Mouse (Mus musculus) hindbrain, embryonic 16.5 days (tissue): Measurements from ENCODE around the gene Mboat1. TPM values are rescaled to one million over a fixed set of nuclear protein-coding genes. Genes with fewer than 3 reads are reported as not detected.

ENCODE experiments used
- ATAC-seq: fragments of 200-750 bp; cut with Nextera tagmentation; 2 replicates; pipeline ENCODE4 v1.8.0; 2017; ENCODE audit warnings: moderate TSS enrichment, moderate library complexity
- H3K27ac ChIP-seq: fragments of 300-500 bp; sonication (generic); 2 replicates; pipeline ENCODE4 v1.5.1; 2014; ENCODE audit warnings: low read depth, mild to moderate bottlenecking, control low read depth, low read length, moderate library complexity
- H3K27me3 ChIP-seq: fragments of 300-500 bp; sonication (generic); replicated peaks from 2 replicates; pipeline ENCODE4 v1.6.1; 2014; ENCODE audit warnings: low read length; ENCODE audit not compliant: control insufficient read depth, insufficient read depth
- H3K36me3 ChIP-seq: fragments of 300-500 bp; sonication (generic); 2 replicates; pipeline ENCODE4 v1.6.1; 2014; ENCODE audit warnings: mild to moderate bottlenecking, low read length, moderate library complexity, mixed read lengths; ENCODE audit not compliant: control insufficient read depth, insufficient read depth
- H3K4me1 ChIP-seq: fragments of 300-500 bp; sonication (generic); 2 replicates; pipeline ENCODE4 v1.6.1; 2014; ENCODE audit warnings: low read depth, low read length; ENCODE audit not compliant: control insufficient read depth, insufficient read depth
- H3K4me2 ChIP-seq: fragments of 300-500 bp; sonication (generic); 2 replicates; pipeline ENCODE4 v1.6.1; 2014; ENCODE audit warnings: mild to moderate bottlenecking, low read length, control low read depth, moderate library complexity
- H3K4me3 ChIP-seq: fragments of 300-500 bp; sonication (generic); 2 replicates; pipeline ENCODE4 v1.5.1; 2014; ENCODE audit warnings: mild to moderate bottlenecking, low read length, control low read depth, moderate library complexity
- H3K9ac ChIP-seq: fragments of 300-500 bp; sonication (generic); 2 replicates; pipeline ENCODE4 v1.6.1; 2014; ENCODE audit warnings: low read depth, mild to moderate bottlenecking, control low read depth, low read length, moderate library complexity
- H3K9me3 ChIP-seq: fragments of 300-500 bp; sonication (generic); 2 replicates; pipeline ENCODE4 v1.6.1; 2014; ENCODE audit warnings: mild to moderate bottlenecking, low read length, moderate library complexity; ENCODE audit not compliant: control insufficient read depth
- WGBS: fragments of 180-500 bp; shearing (Covaris S2); extraction: QIAGEN DNeasy Blood & Tissue Kit; methylation state at CpG from one replicate; pipeline ENCODE4 v1.1.7; 2014; 5-methylcytosine and 5-hydroxymethylcytosine counted together
- polyA plus RNA-seq: library from polyadenylated mRNA; unstranded; fragments of >200 nt; fragmentation: Nextera tagmentation; extraction: Ambion mirVana; gene quantifications from 2 replicates; pipeline ENCODE4 v1.2.1, GENCODE M21; 2015

Gene Mboat1
- polyA plus RNA-seq, 1 experiment from 2014 or later: 2.6 TPM

DNA sequence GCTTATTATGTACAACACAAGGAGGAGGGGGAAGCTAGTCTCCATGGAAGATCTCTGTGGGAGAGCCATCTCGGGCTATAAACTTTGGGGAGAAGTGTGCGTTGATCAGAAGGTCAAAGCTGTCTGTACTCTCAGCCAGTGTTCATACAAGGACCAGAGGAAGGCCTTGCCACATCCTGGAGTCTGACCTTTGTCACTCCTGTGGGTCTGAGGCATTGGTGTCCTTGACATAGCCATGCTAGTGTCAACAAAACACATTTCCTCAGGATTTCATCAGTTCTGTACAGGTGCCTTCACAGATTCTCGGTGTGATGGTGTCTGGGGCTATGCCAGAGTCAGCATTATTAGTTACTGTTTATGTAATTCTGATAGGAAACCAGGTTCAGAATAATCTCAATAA lies 115.1 kb downstream of the Mboat1 start:
- Histone ChIP-seq H3K27me3 (no peaks in the 10 kb centered on the region), H3K27ac (no peak overlapping the region), H3K4me1 (no peaks in the 10 kb centered on the region), H3K4me2 (no peak overlapping the region), H3K4me3 (no peak overlapping the region), H3K9me3 (no peaks in the 10 kb centered on the region), H3K9ac (no peak overlapping the region), H3K36me3 (no peaks in the 10 kb centered on the region)
- WGBS: 64% methylated on average over 3 of the region's 3 CpGs
- no peak for ATAC-seq

DNA sequence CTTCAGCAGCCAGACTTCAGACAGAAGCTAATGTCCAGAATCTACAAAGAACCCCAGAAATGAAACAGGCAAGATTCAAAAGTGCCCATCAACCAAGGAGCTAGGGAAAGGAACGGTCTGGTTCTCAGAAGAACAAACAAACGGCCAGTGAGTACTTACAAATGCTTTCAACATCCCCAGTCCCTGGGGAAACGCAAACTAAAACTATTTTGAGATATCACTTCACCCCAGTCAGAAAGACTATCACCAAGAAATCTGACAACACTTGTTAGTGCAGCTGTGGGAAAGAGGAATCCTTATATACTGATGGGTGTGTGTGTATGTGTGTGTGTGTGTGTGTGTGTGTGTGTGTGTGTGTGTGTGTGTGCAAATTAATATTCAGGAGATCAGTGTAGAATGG lies 116.4 kb downstream of the Mboat1 start:
- no peak for ATAC-seq
- Histone ChIP-seq H3K4me3 (no peak overlapping the region), H3K9me3 (no peaks in the 10 kb centered on the region), H3K36me3 (no peaks in the 10 kb centered on the region), H3K4me2 (no peak overlapping the region), H3K27me3 (no peaks in the 10 kb centered on the region), H3K27ac (no peak overlapping the region), H3K4me1 (no peaks in the 10 kb centered on the region), H3K9ac (no peak overlapping the region)
- WGBS: 59% methylated on average over 3 of the region's 3 CpGs

DNA sequence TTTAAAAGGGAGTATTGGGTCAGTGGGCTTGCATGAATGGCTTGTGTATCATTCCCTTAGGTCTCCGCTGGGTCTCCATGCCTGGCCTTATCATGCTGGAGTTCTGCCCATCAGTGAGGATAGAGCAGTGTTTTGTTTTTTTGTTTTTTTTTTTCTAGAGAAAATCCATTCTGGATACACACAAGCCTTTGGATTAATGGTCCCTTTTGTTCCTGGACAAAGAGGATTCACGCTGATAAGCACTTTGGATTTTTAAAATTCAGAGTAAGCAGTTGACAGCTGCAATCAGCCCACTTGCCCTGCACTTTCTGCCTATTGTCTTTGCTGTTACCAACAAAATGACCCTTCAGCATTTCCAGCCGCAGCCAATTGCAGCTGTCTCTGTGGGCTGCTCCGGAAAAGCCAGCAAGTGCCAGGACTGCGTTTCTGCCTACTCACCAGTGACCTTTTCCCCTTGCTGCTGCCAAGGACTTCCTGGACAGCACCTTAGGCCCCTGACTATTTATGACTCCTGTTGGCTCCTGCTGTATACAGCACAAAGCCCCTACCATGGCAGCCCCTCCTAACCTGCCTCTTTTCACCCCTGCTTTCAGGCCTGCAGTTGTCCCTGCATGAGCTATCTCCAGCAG lies 117.5 kb downstream of the Mboat1 start:
- H3K9me3 ChIP-seq: no peaks in the 10 kb centered on the region
- no peak overlapping the region for H3K4me2 ChIP-seq
- no peak overlapping the region for H3K9ac ChIP-seq
- H3K27ac ChIP-seq: no peak overlapping the region
- H3K36me3 ChIP-seq: no peaks in the 10 kb centered on the region
- WGBS: 14% methylated on average over 5 of the region's 5 CpGs
- no peak overlapping the region for H3K4me3 ChIP-seq
- no peaks in the 10 kb centered on the region for H3K4me1 ChIP-seq
- H3K27me3 ChIP-seq: no peaks in the 10 kb centered on the region
- ATAC-seq: peak; percentile 45; the same call in 1 of the 2 replicates

DNA sequence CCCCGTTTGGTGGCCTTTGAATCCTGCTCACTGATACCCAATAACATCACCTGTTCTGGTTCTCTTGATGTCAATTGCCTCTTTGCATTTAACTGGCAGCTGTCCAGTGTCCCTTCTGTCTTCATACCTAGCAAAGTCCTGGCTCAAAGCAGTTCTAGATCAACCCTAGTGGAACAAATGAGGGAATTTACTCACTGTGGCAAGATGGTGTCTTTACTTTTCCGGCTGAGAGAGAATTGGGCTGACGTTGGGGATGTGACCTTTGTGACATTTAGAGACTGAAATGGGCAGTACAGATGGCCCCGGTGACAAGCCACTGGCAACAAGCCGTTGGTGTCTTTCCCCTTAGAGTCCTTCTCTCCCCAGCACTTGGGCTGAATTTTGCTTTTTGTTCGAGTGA lies 118.1 kb downstream of the Mboat1 start:
- no peak for ATAC-seq
- Histone ChIP-seq H3K9ac (no peak overlapping the region), H3K4me1 (no peaks in the 10 kb centered on the region), H3K27me3 (no peaks in the 10 kb centered on the region), H3K36me3 (no peaks in the 10 kb centered on the region), H3K9me3 (no peaks in the 10 kb centered on the region), H3K4me2 (no peak overlapping the region), H3K4me3 (no peak overlapping the region), H3K27ac (no peak overlapping the region)
- WGBS: 53% methylated on average over 6 of the region's 6 CpGs

DNA sequence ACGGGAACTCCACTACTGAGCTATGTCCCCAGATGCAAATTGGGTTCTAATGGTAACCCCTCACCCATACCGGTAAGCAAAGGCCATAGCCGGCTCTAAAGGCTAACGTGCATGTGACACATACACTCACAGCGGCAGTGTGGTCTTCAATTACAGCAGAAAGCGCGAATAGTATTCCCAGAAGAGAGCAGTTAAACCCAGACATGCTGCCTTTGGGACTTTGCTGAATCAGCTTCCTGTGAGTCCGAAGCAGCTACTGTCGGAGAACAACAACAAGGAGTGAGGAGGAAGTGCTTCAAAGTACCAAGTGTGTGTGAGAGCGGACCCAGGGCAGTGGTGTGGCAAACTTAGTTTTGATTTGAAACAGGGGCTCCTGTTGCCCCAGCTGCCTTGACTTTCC lies 122.5 kb downstream of the Mboat1 start:
- no peak for ATAC-seq
- no peak overlapping the region for H3K9ac ChIP-seq
- no peaks in the 10 kb centered on the region for H3K36me3 ChIP-seq
- no peak overlapping the region for H3K4me3 ChIP-seq
- H3K9me3 ChIP-seq: no peaks in the 10 kb centered on the region
- peaks cover 2% of the 10 kb centered on the region; the same call in 1 of the 2 replicates for H3K4me1 ChIP-seq
- H3K27me3 ChIP-seq: no peaks in the 10 kb centered on the region
- WGBS: 54% methylated on average over 10 of the region's 10 CpGs
- no peak overlapping the region for H3K4me2 ChIP-seq
- no peak overlapping the region for H3K27ac ChIP-seq

DNA sequence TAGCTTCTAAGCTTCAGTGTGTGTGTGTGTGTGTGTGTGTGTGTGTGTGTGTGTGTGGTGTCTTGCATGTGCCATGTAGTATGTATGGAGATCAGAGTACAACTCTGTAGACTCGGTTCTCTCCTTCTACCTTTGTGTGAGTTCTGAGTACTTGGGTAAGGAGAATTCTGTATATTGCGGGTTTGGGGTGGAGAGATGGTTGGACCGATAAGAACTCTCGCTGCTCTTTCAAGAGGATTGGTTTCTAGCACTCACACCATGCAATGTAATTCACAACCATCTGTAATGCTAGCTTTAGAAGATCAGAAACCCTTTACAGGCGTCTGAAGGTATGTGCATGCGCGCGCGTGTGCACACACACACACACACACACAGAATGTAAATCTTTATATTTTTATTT lies 123.0 kb downstream of the Mboat1 start:
- no peaks in the 10 kb centered on the region for H3K27me3 ChIP-seq
- WGBS: 92% methylated on average over 9 of the region's 9 CpGs
- H3K9ac ChIP-seq: no peak overlapping the region
- no peak overlapping the region for H3K4me2 ChIP-seq
- H3K9me3 ChIP-seq: no peaks in the 10 kb centered on the region
- H3K27ac ChIP-seq: no peak overlapping the region
- H3K4me1 ChIP-seq: peaks cover 2% of the 10 kb centered on the region; the same call in 1 of the 2 replicates
- no peaks in the 10 kb centered on the region for H3K36me3 ChIP-seq
- no peak overlapping the region for H3K4me3 ChIP-seq
- peak; percentile 24; the same call in 1 of the 2 replicates for ATAC-seq

DNA sequence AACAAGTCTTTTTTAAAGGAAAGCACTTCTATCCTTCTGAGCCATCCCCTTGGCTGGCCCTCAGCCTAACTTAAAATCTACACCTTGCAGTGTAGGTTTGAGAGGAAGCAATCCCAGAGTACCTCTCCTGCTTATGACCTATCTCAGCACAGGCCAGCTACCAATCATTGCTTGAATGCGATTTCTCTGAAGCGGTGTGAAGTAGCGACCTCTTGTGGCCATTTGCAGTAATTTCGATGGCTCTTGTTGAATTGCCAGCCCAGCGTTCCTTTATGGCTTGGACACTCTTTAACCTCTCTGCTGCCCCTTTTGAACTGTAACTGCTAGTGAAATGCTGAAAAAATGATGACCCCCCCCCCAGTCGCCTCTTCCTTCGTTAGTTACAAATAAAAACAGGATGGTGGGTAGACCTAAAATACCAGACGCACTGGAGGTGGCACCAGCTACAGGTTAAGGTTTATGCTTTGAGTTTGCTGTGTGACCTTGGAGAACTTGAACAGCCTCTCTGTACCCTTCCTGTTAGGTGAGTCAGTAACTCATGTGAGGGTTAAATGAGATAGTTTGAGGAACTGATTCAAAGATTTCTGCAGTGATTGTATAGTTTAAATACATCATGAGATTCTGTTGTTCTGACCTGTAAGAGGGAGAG lies 123.7 kb downstream of the Mboat1 start:
- Histone ChIP-seq H3K27ac (no peak overlapping the region), H3K9me3 (no peaks in the 10 kb centered on the region), H3K4me3 (no peak overlapping the region), H3K27me3 (no peaks in the 10 kb centered on the region), H3K4me1 (peaks cover 2% of the 10 kb centered on the region; the same call in 1 of the 2 replicates), H3K9ac (no peak overlapping the region; the same call in 1 of the 2 replicates), H3K4me2 (no peak overlapping the region), H3K36me3 (no peaks in the 10 kb centered on the region)
- ATAC-seq: peak; percentile 73
- WGBS: 12% methylated on average over 8 of the region's 8 CpGs

DNA sequence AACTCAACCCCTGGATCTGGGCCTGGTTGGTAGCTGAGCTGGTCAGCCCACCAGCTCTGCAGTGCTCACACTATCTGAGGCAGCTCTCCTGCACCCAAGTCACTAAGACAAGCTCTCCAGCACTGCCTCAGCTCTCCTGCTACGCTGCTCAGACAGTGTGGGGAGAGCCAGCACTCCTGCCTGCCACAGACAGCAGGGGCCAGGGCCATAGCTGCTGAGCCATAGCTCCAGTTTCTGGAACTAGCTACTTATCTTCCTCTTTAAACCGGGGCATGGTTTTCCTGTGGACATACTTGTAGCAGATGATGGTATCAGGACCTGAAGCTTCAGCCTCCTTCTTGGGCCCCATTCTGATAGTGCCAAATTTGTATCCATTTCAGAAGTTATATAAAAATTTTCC lies 127.4 kb downstream of the Mboat1 start:
- H3K4me1 ChIP-seq: peaks cover 2% of the 10 kb centered on the region; the same call in 1 of the 2 replicates
- H3K9ac ChIP-seq: no peak overlapping the region
- no peaks in the 10 kb centered on the region for H3K27me3 ChIP-seq
- no peak overlapping the region for H3K27ac ChIP-seq
- no peaks in the 10 kb centered on the region for H3K36me3 ChIP-seq
- WGBS: 81% methylated on average over 2 of the region's 2 CpGs
- no peak overlapping the region for H3K4me3 ChIP-seq
- H3K4me2 ChIP-seq: no peak overlapping the region
- H3K9me3 ChIP-seq: no peaks in the 10 kb centered on the region
- no peak for ATAC-seq

DNA sequence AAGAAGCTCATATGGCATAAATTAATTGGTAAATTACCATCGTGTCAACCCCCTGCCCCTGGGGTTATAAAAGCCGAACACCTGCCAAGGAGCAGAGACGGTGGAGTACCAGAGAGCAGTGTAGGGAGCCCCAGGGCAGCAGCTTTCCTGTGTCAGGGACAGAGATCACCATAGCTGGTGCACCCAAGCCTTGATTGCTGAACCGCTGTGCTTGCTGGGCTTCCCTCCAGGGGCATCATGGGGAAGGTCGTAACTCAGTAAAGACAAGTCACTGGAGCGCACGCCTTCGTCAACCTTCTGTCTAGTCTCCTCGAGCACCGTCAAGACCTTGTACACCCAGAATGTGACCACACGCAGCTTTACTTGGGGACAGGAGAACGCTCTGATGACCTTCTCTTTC lies 128.0 kb downstream of the Mboat1 start:
- Histone ChIP-seq H3K4me3 (no peak overlapping the region), H3K36me3 (no peaks in the 10 kb centered on the region), H3K9me3 (no peaks in the 10 kb centered on the region), H3K27ac (no peak overlapping the region), H3K27me3 (no peaks in the 10 kb centered on the region), H3K4me2 (no peak overlapping the region), H3K4me1 (peaks cover 2% of the 10 kb centered on the region; the same call in 1 of the 2 replicates), H3K9ac (no peak overlapping the region)
- 0 out of 2 replicates have a peak, but pooled peaks have one; percentile 42 for ATAC-seq
- 60% methylated on average over 12 of the region's 12 CpGs for WGBS
